Mouse (Mus musculus): ENCODE data around the gene Cdkal1. TPM values are rescaled to one million over a fixed set of nuclear protein-coding genes. Genes with fewer than 3 reads are reported as not detected.

The Cdkal1 gene
- polyA plus RNA-seq, 1 experiment from 2014 or later, result 14.7 TPM

DNA sequence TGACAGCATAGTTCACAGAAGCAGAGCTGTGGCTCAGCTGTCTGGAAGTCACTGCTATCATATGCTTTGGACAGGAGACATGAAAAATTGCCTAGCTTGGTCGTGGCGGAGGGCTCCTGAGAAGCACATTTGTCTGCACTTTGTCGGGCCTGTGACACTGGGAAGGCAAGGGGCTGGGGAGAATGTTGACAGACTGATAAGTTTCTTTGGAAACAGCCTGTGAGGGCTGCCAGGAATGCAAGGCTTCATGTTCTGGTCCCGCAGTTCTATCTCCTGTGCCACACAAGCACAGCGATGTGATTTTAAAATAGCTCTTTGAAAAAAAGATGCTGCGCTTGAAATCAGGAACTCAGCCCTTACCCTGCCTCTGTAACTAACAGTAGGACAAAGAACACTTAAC, 573.9 kb downstream of the Cdkal1 start:
- WGBS, result 26% methylated on average over 6 of the region's 6 CpGs
- no peak overlapping the region for H3K4me2 ChIP-seq (replicated peaks; ENCODE audit: low read depth)
- ATAC-seq (ENCODE audit: low FRiP score, low TSS enrichment) (no peak), DNase-seq (ENCODE audit: low spot score) (no peak)
- TF ChIP-seq CTCF (IDR thresholded peaks at IDR 0.05; ENCODE audit: low read depth) (no peak), EP300 (optimal IDR thresholded peaks at IDR 0.05) (no peak)
- no peak overlapping the region for H3K4me3 ChIP-seq (ENCODE audit: low read depth, low read length)
- no peak overlapping the region for H3K27ac ChIP-seq (replicated peaks)
- H3K36me3 ChIP-seq (ENCODE audit: control insufficient read depth, insufficient read depth, low read length), result no peaks in the 10 kb centered on the region
- H3K27me3 ChIP-seq (ENCODE audit: control insufficient read depth, insufficient read depth, low read length), result no peaks in the 10 kb centered on the region
- no peaks in the 10 kb centered on the region for H3K9me3 ChIP-seq (ENCODE audit: control insufficient read depth, low read length)
- H3K9ac ChIP-seq (ENCODE audit: low read length), result no peak overlapping the region
- no peaks in the 10 kb centered on the region for H3K4me1 ChIP-seq (replicated peaks; ENCODE audit: control insufficient read depth, insufficient read depth)

DNA sequence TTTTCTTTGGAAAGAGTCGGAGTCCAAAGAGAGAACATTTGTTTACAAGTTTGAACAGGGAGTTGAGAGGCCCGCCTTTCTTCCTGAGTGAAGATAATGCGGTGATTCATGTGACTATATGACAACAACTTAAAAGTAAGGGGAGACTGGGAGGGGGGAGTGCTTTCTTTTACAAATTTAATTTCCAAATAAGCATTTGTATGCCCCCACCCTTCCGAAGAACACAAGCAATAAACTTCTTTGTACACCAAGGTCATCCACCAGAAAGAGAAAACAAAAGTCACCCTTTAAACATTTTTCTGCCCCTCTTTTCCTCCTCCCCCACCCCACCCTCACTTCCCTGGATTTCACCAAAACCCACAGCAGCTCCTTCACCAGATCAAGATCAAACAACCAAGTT, 577.3 kb downstream of the Cdkal1 start:
- WGBS, result 10% methylated on average over 4 of the region's 4 CpGs
- TF ChIP-seq CTCF (IDR thresholded peaks at IDR 0.05; ENCODE audit: low read depth) (no peak), EP300 (optimal IDR thresholded peaks at IDR 0.05) (no peak)
- H3K36me3 ChIP-seq (ENCODE audit: control insufficient read depth, insufficient read depth, low read length), result no peaks in the 10 kb centered on the region
- no peak overlapping the region for H3K9ac ChIP-seq (ENCODE audit: low read length)
- no peaks in the 10 kb centered on the region for H3K4me1 ChIP-seq (replicated peaks; ENCODE audit: control insufficient read depth, insufficient read depth)
- no peak overlapping the region for H3K27ac ChIP-seq (replicated peaks)
- DNase-seq (ENCODE audit: low spot score) (no peak), ATAC-seq (ENCODE audit: low FRiP score, low TSS enrichment) (no peak)
- H3K27me3 ChIP-seq (ENCODE audit: control insufficient read depth, insufficient read depth, low read length), result no peaks in the 10 kb centered on the region
- no peak overlapping the region for H3K4me3 ChIP-seq (ENCODE audit: low read depth, low read length)
- no peak overlapping the region for H3K4me2 ChIP-seq (replicated peaks; ENCODE audit: low read depth)
- H3K9me3 ChIP-seq (ENCODE audit: control insufficient read depth, low read length), result no peaks in the 10 kb centered on the region

DNA sequence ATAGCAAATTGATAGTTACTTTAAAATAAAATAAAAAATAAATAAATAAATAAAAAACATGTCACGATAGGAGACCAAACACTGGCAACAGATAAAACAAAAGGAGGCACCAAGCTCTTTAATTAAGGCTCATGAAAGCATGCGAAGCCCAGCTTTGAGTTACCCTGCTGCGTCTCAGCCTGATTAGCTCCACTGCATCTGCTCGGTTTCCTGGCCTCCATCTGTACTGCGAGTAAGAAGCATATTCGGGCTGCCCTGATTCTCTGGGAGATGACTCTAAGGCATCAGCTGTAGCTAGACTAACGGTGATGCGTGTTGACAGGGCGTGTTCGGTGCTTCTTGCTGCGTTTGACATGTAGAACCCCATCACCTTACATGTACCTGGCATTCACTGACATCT, 581.2 kb downstream of the Cdkal1 start:
- TF ChIP-seq EP300 (optimal IDR thresholded peaks at IDR 0.05), result no peak
- no peak for TF ChIP-seq CTCF (IDR thresholded peaks at IDR 0.05; ENCODE audit: low read depth)
- no peak overlapping the region for H3K27ac ChIP-seq (replicated peaks)
- H3K4me3 ChIP-seq (ENCODE audit: low read depth, low read length), result no peak overlapping the region
- H3K4me2 ChIP-seq (replicated peaks; ENCODE audit: low read depth), result no peak overlapping the region
- no peaks in the 10 kb centered on the region for H3K27me3 ChIP-seq (ENCODE audit: control insufficient read depth, insufficient read depth, low read length)
- WGBS, result 92% methylated on average over 11 of the region's 11 CpGs
- H3K9ac ChIP-seq (ENCODE audit: low read length), result no peak overlapping the region
- no peaks in the 10 kb centered on the region for H3K9me3 ChIP-seq (ENCODE audit: control insufficient read depth, low read length)
- no peaks in the 10 kb centered on the region for H3K36me3 ChIP-seq (ENCODE audit: control insufficient read depth, insufficient read depth, low read length)
- no peak for DNase-seq (ENCODE audit: low spot score)
- no peak for ATAC-seq (ENCODE audit: low FRiP score, low TSS enrichment)
- no peaks in the 10 kb centered on the region for H3K4me1 ChIP-seq (replicated peaks; ENCODE audit: control insufficient read depth, insufficient read depth)

DNA sequence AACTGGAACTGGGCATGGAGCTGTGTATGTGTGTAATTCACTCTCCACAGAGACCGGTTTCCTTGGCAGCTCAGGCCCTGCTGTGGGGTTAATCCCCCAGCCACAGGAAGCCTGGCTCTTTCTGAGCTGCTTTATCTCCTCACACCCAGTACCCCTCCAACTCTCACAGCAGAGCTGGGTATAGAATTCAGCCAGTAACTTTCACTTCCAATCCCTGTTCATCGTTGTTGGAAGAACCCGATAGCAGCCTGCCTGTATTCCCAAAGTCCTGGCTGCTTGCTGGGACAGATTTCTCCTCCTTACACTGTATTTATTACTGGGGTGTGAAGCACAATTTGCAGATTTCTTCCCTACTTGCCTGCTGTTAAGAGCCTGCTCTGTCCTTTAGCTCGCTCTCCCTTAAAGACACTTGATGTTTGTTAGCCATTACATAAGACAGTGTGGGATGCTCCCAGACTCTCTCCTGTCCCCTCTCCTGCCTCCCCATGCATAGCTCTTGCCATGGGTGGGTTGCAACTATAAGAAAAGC, 581.7 kb downstream of the Cdkal1 start:
- no peak for DNase-seq (ENCODE audit: low spot score)
- no peaks in the 10 kb centered on the region for H3K4me1 ChIP-seq (replicated peaks; ENCODE audit: control insufficient read depth, insufficient read depth)
- H3K9me3 ChIP-seq (ENCODE audit: control insufficient read depth, low read length), result no peaks in the 10 kb centered on the region
- H3K4me3 ChIP-seq (ENCODE audit: low read depth, low read length), result no peak overlapping the region
- TF ChIP-seq CTCF (IDR thresholded peaks at IDR 0.05; ENCODE audit: low read depth), result no peak
- H3K9ac ChIP-seq (ENCODE audit: low read length), result no peak overlapping the region
- H3K36me3 ChIP-seq (ENCODE audit: control insufficient read depth, insufficient read depth, low read length), result no peaks in the 10 kb centered on the region
- 51% methylated on average over 4 of the region's 4 CpGs for WGBS
- ATAC-seq (ENCODE audit: low FRiP score, low TSS enrichment), result no peak
- H3K27ac ChIP-seq (replicated peaks), result no peak overlapping the region
- no peak overlapping the region for H3K4me2 ChIP-seq (replicated peaks; ENCODE audit: low read depth)
- no peaks in the 10 kb centered on the region for H3K27me3 ChIP-seq (ENCODE audit: control insufficient read depth, insufficient read depth, low read length)

DNA sequence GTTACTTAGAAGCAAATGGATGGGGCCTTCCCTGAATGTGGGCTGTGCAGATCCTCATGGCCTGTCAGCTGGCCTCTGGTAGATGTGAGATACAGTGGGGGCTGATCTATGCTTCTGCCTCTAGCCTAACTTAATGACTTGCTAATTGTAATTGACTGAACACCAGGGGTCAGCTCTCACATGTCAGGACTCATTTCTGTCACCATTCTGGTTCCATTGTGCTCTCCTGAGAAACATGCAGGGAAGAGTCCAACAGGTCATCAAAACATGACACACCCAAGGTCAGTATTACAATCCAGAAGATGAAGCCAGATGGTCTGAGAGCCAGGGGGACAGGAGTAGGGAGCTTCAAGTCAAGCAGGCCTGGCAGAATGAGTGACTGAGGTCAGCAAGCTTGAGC, 584.0 kb downstream of the Cdkal1 start:
- no peak overlapping the region for H3K9ac ChIP-seq (ENCODE audit: low read length)
- ATAC-seq (ENCODE audit: low FRiP score, low TSS enrichment), result no peak
- DNase-seq (ENCODE audit: low spot score), result no peak
- no peak for TF ChIP-seq EP300 (optimal IDR thresholded peaks at IDR 0.05)
- TF ChIP-seq CTCF (IDR thresholded peaks at IDR 0.05; ENCODE audit: low read depth), result no peak
- no peak overlapping the region for H3K4me2 ChIP-seq (replicated peaks; ENCODE audit: low read depth)
- no peak overlapping the region for H3K27ac ChIP-seq (replicated peaks)
- no peaks in the 10 kb centered on the region for H3K36me3 ChIP-seq (ENCODE audit: control insufficient read depth, insufficient read depth, low read length)
- no peaks in the 10 kb centered on the region for H3K4me1 ChIP-seq (replicated peaks; ENCODE audit: control insufficient read depth, insufficient read depth)
- H3K27me3 ChIP-seq (ENCODE audit: control insufficient read depth, insufficient read depth, low read length), result no peaks in the 10 kb centered on the region
- H3K4me3 ChIP-seq (ENCODE audit: low read depth, low read length), result no peak overlapping the region
- no peaks in the 10 kb centered on the region for H3K9me3 ChIP-seq (ENCODE audit: control insufficient read depth, low read length)

DNA sequence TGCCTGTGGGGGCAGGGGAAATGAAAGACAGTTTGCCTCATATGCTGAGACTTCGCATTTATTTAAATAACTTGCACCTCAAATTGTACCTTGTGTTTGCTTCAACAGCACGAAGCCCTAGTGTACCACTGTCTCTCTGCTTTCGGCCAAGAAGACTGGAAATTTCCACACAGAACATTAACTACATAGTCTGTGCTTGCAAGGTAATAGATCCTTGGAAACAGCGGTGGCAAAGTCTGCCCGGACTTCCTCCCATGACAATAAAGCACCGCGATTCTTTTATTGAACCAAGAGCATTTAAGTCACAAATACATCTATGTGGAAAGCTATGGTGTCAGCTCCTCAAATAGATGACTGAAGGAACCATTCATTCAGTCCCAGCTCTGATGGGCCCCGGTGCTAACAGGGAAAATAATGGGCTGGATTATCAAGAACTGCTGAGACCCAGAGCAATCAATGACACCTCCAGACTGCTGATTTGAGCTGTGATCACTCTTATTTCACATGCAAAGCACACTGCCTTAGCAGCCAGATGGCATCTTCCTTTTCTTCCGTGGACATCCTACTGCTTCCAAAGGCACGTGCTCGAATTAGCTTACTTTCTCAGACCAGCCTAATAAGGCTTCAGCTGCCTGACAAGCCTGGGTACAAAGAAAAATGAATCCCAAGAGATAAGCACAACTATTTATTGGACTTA, 591.3 kb downstream of the Cdkal1 start:
- H3K9me3 ChIP-seq (ENCODE audit: control insufficient read depth, low read length), result no peaks in the 10 kb centered on the region
- H3K27me3 ChIP-seq (ENCODE audit: control insufficient read depth, insufficient read depth, low read length), result no peaks in the 10 kb centered on the region
- ATAC-seq (ENCODE audit: low FRiP score, low TSS enrichment), result no peak
- WGBS, result 76% methylated on average over 11 of the region's 11 CpGs
- no peak overlapping the region for H3K4me2 ChIP-seq (replicated peaks; ENCODE audit: low read depth)
- no peak overlapping the region for H3K9ac ChIP-seq (ENCODE audit: low read length)
- no peak overlapping the region for H3K27ac ChIP-seq (replicated peaks)
- no peak for TF ChIP-seq CTCF (IDR thresholded peaks at IDR 0.05; ENCODE audit: low read depth)
- no peak for TF ChIP-seq EP300 (optimal IDR thresholded peaks at IDR 0.05)
- DNase-seq (ENCODE audit: low spot score), result no peak
- H3K4me1 ChIP-seq (replicated peaks; ENCODE audit: control insufficient read depth, insufficient read depth), result no peaks in the 10 kb centered on the region
- no peak overlapping the region for H3K4me3 ChIP-seq (ENCODE audit: low read depth, low read length)
- no peaks in the 10 kb centered on the region for H3K36me3 ChIP-seq (ENCODE audit: control insufficient read depth, insufficient read depth, low read length)
